Mouse (Mus musculus) liver, postnatal 0 days (tissue): ENCODE results near the gene Ak3. TPM values are rescaled to one million over a fixed set of nuclear protein-coding genes. Genes with fewer than 3 reads are reported as not detected.

Experiments used
- ATAC-seq: fragments of 200-750 bp; cut with Nextera tagmentation; 2 replicates; pipeline ENCODE4 v1.8.0; 2017; ENCODE audit warnings: mild to moderate bottlenecking, moderate library complexity
- DNase-seq: peaks from one replicate; pipeline ENCODE4 v3.0.0-alpha.2; 2016
- H3K27ac ChIP-seq: fragments of 300-500 bp; sonication (generic); 2 replicates; pipeline ENCODE4 v1.5.1; 2014; ENCODE audit warnings: antibody characterized with exemption, moderate library complexity, mild to moderate bottlenecking, low read depth
- H3K27me3 ChIP-seq: fragments of 300-500 bp; sonication (generic); 2 replicates; pipeline ENCODE4 v1.6.1; 2014; ENCODE audit warnings: low read length, control low read depth, mixed read lengths; ENCODE audit not compliant: insufficient read depth
- H3K36me3 ChIP-seq: fragments of 300-500 bp; sonication (generic); replicated peaks from 2 replicates; pipeline ENCODE4 v1.6.1; 2014; ENCODE audit warnings: mild to moderate bottlenecking, control low read depth, low read length, moderate library complexity, mixed read lengths; ENCODE audit not compliant: insufficient read depth
- H3K4me1 ChIP-seq: fragments of 300-500 bp; sonication (generic); 2 replicates; pipeline ENCODE4 v1.6.1; 2014; ENCODE audit warnings: antibody characterized with exemption, mild to moderate bottlenecking, control low read depth; ENCODE audit not compliant: insufficient read depth
- H3K4me2 ChIP-seq: fragments of 300-500 bp; sonication (generic); 2 replicates; pipeline ENCODE4 v1.6.1; 2014; ENCODE audit warnings: low read depth, mild to moderate bottlenecking, low read length, moderate library complexity, mixed read lengths
- H3K4me3 ChIP-seq: fragments of 300-500 bp; sonication (generic); 2 replicates; pipeline ENCODE4 v1.5.1; 2014; ENCODE audit warnings: low read depth, low read length
- H3K9ac ChIP-seq: fragments of 300-500 bp; sonication (generic); replicated peaks from 2 replicates; pipeline ENCODE4 v1.6.1; 2014; ENCODE audit warnings: mild to moderate bottlenecking, moderate library complexity
- H3K9me3 ChIP-seq: fragments of 300-500 bp; sonication (generic); 2 replicates; pipeline ENCODE4 v1.6.1; 2016; ENCODE audit warnings: mild to moderate bottlenecking, control low read depth, low read length, mixed read lengths
- CTCF ChIP-seq: sonication (generic); IDR thresholded peaks from 2 replicates; pipeline ENCODE4 v1.5.1; 2016; ENCODE audit warnings: antibody characterized with exemption, low read depth
- EP300 ChIP-seq: IDR thresholded peaks from 2 replicates; pipeline ENCODE4 v1.6.1; 2016; ENCODE audit warnings: antibody characterized with exemption, low read depth, mild to moderate bottlenecking
- WGBS: fragments of 180-500 bp; shearing (Covaris S2); extraction: QIAGEN DNeasy Blood & Tissue Kit; methylation state at CpG from one replicate; pipeline ENCODE4 v1.1.7; 2014; ENCODE audit not compliant: insufficient replicate concordance; 5-methylcytosine and 5-hydroxymethylcytosine counted together
- polyA plus RNA-seq: library from polyadenylated mRNA; unstranded; fragments of >200 nt; fragmentation: Nextera tagmentation; extraction: Ambion mirVana; gene quantifications from 2 replicates; pipeline ENCODE4 v1.2.1, GENCODE M21; 2015

The Ak3 gene
- polyA plus RNA-seq, 1 experiment from 2014 or later, result 48.1 TPM

GRCm38 (mm10) chr19:28974862-28975611, 72.7 kb downstream of the Ak3 start:
- peak; percentile 87 for DNase-seq
- H3K9me3 ChIP-seq, result no peaks in the 10 kb centered on the region
- no peak overlapping the region for H3K27ac ChIP-seq
- TF ChIP-seq EP300 (no peak), CTCF (peak; percentile 91)
- peak; percentile 75 for ATAC-seq
- H3K4me2 ChIP-seq, result peak overlapping the region; percentile 84
- H3K9ac ChIP-seq, result no peak overlapping the region; the same call in 1 of the 2 replicates
- no peaks in the 10 kb centered on the region for H3K36me3 ChIP-seq
- WGBS, result 24% methylated on average over 35 of the region's 35 CpGs
- H3K4me3 ChIP-seq, result peak overlapping the region; percentile 33
- peaks cover 7% of the 10 kb centered on the region; the same call in 1 of the 2 replicates for H3K27me3 ChIP-seq
- H3K4me1 ChIP-seq, result peaks cover 5% of the 10 kb centered on the region; the same call in 1 of the 2 replicates

Other genes with a start within 250 kb of the Ak3 start
- gene Slc1a1, start 212.9 kb downstream of the Ak3 start, polyA plus RNA-seq, result 0.07 and 0.09 TPM in 2 replicates
- gene Plpp6, start 84.0 kb downstream of the Ak3 start, polyA plus RNA-seq, result 4.7 and 5.7 TPM in 2 replicates
- gene 4430402I18Rik, start 80.2 kb downstream of the Ak3 start, polyA plus RNA-seq, result 8.1 and 10.9 TPM in 2 replicates
- 10.0 and 10.2 TPM in 2 replicates for gene Cdc37l1, start 57.6 kb downstream of the Ak3 start, polyA plus RNA-seq
- gene Rcl1, start 53.4 kb upstream of the Ak3 start, polyA plus RNA-seq, result 78.3 and 79.2 TPM in 2 replicates
- 5.6 and 6.0 TPM in 2 replicates for gene Jak2, start 203.9 kb upstream of the Ak3 start, polyA plus RNA-seq